22 mouse cellular contexts compared by ENCODE assay signal in the genomic region with DNA sequence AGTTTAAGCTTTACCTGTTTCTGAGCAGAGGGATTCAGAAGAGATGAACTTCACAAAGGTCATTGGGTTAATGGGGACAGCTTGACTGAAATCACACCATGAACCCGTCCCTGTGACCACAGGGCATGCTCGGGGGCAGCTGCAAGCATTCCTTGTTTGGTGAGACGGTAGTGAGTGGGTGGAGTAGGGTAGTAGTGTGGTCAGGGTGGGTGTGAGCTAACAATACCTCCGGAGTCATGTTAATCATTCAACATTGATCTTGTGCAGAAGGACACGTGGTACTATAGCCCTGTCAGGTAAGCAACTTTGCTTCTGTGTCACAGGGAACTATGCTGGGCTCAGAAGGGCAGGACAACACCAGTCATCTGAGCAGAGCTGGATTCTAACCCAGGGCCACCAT.
A peak's percentile ranks its signal among the peaks of the same experiment; 100 is the strongest.
DNase-seq lines count a peak whose midpoint lies in the region; ATAC-seq and TF ChIP-seq lines count a peak whose summit lies in the region.
"Had no signal": no experiment of that assay in that cellular context is flagged by ENCODE, and none has a peak within 500 bp of the region (broad histone marks: within the 10 kb centered on the region; RNA-seq: fewer than 3 reads in every experiment).

No protein-coding gene starts in this region.

- H3K4me3 ChIP-seq in liver, adult 2 months (ENCODE audit: insufficient read depth, low read depth, low read length): no peak overlapping the region
- H3K4me3 ChIP-seq in liver, postnatal 0 days (ENCODE audit: low read depth, low read length): no peak overlapping the region
- H3K4me3 ChIP-seq: embryonic facial prominence, embryonic 12.5 days; heart, embryonic 15.5 days; hindbrain, embryonic 10.5 days; limb, embryonic 15.5 days; neural tube, embryonic 13.5 days had no signal

- H3K27me3 ChIP-seq in liver, adult 2 months (ENCODE audit: control insufficient read depth, insufficient read depth, low read length): no peaks in the 10 kb centered on the region
- H3K27me3 ChIP-seq in liver, postnatal 0 days (ENCODE audit: insufficient read depth, low read length): no peaks in the 10 kb centered on the region
- H3K27me3 ChIP-seq: embryonic facial prominence, embryonic 12.5 days; heart, embryonic 15.5 days; limb, embryonic 15.5 days; neural tube, embryonic 13.5 days; Patski had no signal

- no peak for TF ChIP-seq POLR2A in liver, adult 2 months (IDR thresholded peaks at IDR 0.05; ENCODE audit: extremely low read depth, insufficient read depth, low read length)

- H3K9me3 ChIP-seq in liver, postnatal 0 days (ENCODE audit: low read length): no peaks in the 10 kb centered on the region
- H3K9me3 ChIP-seq: embryonic facial prominence, embryonic 12.5 days; heart, embryonic 15.5 days; hindbrain, embryonic 10.5 days; limb, embryonic 15.5 days; neural tube, embryonic 13.5 days had no signal

- H3K36me3 ChIP-seq in liver, adult 2 months (ENCODE audit: control insufficient read depth, insufficient read depth, low read length): no peaks in the 10 kb centered on the region
- H3K36me3 ChIP-seq in liver, postnatal 0 days (replicated peaks; ENCODE audit: insufficient read depth, low read length): no peaks in the 10 kb centered on the region
- H3K36me3 ChIP-seq: embryonic facial prominence, embryonic 12.5 days; heart, embryonic 15.5 days; hindbrain, embryonic 10.5 days; limb, embryonic 15.5 days; neural tube, embryonic 13.5 days had no signal

- no peak for TF ChIP-seq CTCF in liver, adult 2 months (IDR thresholded peaks at IDR 0.05; ENCODE audit: low read depth, low read length)
- no peak for TF ChIP-seq CTCF in liver, postnatal 0 days (IDR thresholded peaks at IDR 0.05; ENCODE audit: low read depth)

- no peak for TF ChIP-seq EP300 in liver, postnatal 0 days (IDR thresholded peaks at IDR 0.05; ENCODE audit: low read depth)

- peak; percentile 50 for DNase-seq in liver, adult 2 months (ENCODE audit: extremely low read depth, low read depth, low spot score)
- DNase-seq in liver: no peak
- peak; percentile 20 to 79 for DNase-seq in kidney, postnatal 25 days
- peak; percentile 23 for DNase-seq in liver, postnatal 0 days
- DNase-seq in cerebellum, postnatal 25 days: no peak
- DNase-seq in testis, postnatal 14 days (ENCODE audit: low spot score): no peak
- no peak for DNase-seq in cerebellum, adult 9-11 months
- DNase-seq: adrenal gland, postnatal 14 days; B cell, adult 2 months; cerebellum, adult 2 months; forebrain, postnatal 0 days; heart, adult 18-20 months; lung, postnatal 14 days; right cerebral cortex, postnatal 14 days had no signal

- no peaks in the 10 kb centered on the region for H3K79me2 ChIP-seq in liver, adult 2 months (ENCODE audit: control insufficient read depth, insufficient read depth, low read length)

- H3K4me2 ChIP-seq in liver, postnatal 0 days (ENCODE audit: low read depth, low read length): no peak overlapping the region
- H3K4me2 ChIP-seq: embryonic facial prominence, embryonic 12.5 days; heart, embryonic 15.5 days; limb, embryonic 15.5 days; neural tube, embryonic 13.5 days had no signal

- no peak overlapping the region for H3K27ac ChIP-seq in liver, adult 2 months (replicated peaks; ENCODE audit: insufficient read depth, low read depth, low read length)
- no peak overlapping the region for H3K27ac ChIP-seq in liver, postnatal 0 days (ENCODE audit: low read depth)
- H3K27ac ChIP-seq: embryonic facial prominence, embryonic 12.5 days; hindbrain, embryonic 10.5 days; limb, embryonic 15.5 days; neural tube, embryonic 13.5 days had no signal

- H3K9ac ChIP-seq in liver, adult 2 months (ENCODE audit: low read depth, low read length): no peak overlapping the region
- H3K9ac ChIP-seq in liver, postnatal 0 days (replicated peaks): no peak overlapping the region
- H3K9ac ChIP-seq: embryonic facial prominence, embryonic 12.5 days; forebrain, postnatal 0 days; heart, embryonic 15.5 days; limb, embryonic 15.5 days; neural tube, embryonic 13.5 days had no signal

- 27% methylated on average over 5 of the region's 5 CpGs for WGBS in liver, adult 2 months
- WGBS in liver, postnatal 0 days (ENCODE audit: insufficient replicate concordance): 47% methylated on average over 5 of the region's 5 CpGs

- ATAC-seq in liver, postnatal 0 days: peak; percentile 96
- ATAC-seq: activated CD4-positive, CD25-positive, alpha-beta regulatory T cell, adult 4 months; forebrain, postnatal 0 days; inflammation-experienced regulatory T-cells, adult 6 months; Patski had no signal

- H3K4me1 ChIP-seq in liver, adult 2 months (ENCODE audit: control insufficient read depth, insufficient read depth, low read length): peaks cover 7% of the 10 kb centered on the region
- peaks cover 2% of the 10 kb centered on the region for H3K4me1 ChIP-seq in liver, postnatal 0 days (ENCODE audit: insufficient read depth)
- H3K4me1 ChIP-seq: embryonic facial prominence, embryonic 12.5 days had no signal

Comparison
In these comparisons a context has a peak if more than half of its experiments do, and no peak if none do; other contexts are left out.
1. DNase-seq: peak in liver, adult 2 months (single experiment), kidney, postnatal 25 days (2 of 2) and liver, postnatal 0 days (single experiment); none in liver (single experiment), cerebellum, postnatal 25 days (0 of 2), testis, postnatal 14 days (single experiment) and cerebellum, adult 9-11 months (single experiment).